Mouse (Mus musculus) myocyte (in vitro differentiated cells): ENCODE data around the gene Gnb4.

Experiments
- POLR2A ChIP-seq: IDR thresholded peaks from one replicate; pipeline ENCODE4 v1.6.1; 2011; ENCODE audit warnings: low read depth, mild to moderate bottlenecking, control low read depth, moderate library complexity; ENCODE audit not compliant: insufficient read length
- TCF12 ChIP-seq: IDR thresholded peaks from one replicate; pipeline ENCODE4 v1.6.1; 2011; ENCODE audit warnings: mild to moderate bottlenecking, control low read depth; ENCODE audit not compliant: poor library complexity, insufficient read depth, severe bottlenecking

GRCm38 (mm10) chr3:32573086-32573485 lies 43.3 kb downstream of the Gnb4 start:
- TF ChIP-seq POLR2A (no peak), TCF12 (no peak)
